Mouse (Mus musculus) adrenal gland, adult 2 months (tissue): Measurements from ENCODE around the gene Tomm22. TPM values are rescaled to one million over a fixed set of nuclear protein-coding genes. Genes with fewer than 3 reads are reported as not detected.
"Not testable (repeated sequence)": the region's sequence is repeated elsewhere in the genome, so short reads cannot be mapped to it uniquely, and the experiment has no call there.

Experiments used
- DNase-seq: peaks from one replicate; pipeline ENCODE4 v3.0.0; 2021
- long read RNA-seq: library from polyadenylated mRNA; stranded (forward); transcript quantifications from one replicate; pipeline ENCODE4 v2.0.0, GENCODE M21; 2021
- polyA plus RNA-seq: library from polyadenylated mRNA; depleted of rRNA; stranded (reverse); fragments of >200 nt; gene quantifications from 2 replicates; pipeline ENCODE4 v1.2.3, GENCODE M21; 2012; rRNA removed
- total RNA-seq, 2 experiments: library from RNA; stranded (reverse); gene quantifications; 2 replicates each; pipeline ENCODE4 v1.2.3; 2021

Tomm22 gene
- 100 to 1,000 TPM in 1 of 2 experiments, 10 to 100 TPM in 1; 93.3 to 114 TPM for total RNA-seq
- 11.0 and 13.7 TPM in 2 replicates for polyA plus RNA-seq
- long read RNA-seq, transcript Tomm22-201 (4 exons, 1,569 nt) = major isoform, 75 of 80 reads
- long read RNA-seq, partial matches to known transcripts = 0 of 80 reads
- long read RNA-seq, other reads (novel, unspliced or antisense) = 2 of 80 reads

GRCm38 (mm10) chr15:79670249-79670971 is at the start of gene Tomm22:
TSS of gene Tomm22 (plus strand) at chr15:79670861.
- DNase-seq = peak; percentile 93

GRCm38 (mm10) chr15:79630471-79630870 is 40.2 kb upstream of the Tomm22 start:
- no peak for DNase-seq

- DNase-seq = no peak
Observed at GRCm38 (mm10) chr15:79641135-79641817, 29.4 kb upstream of the Tomm22 start.

- no peak for DNase-seq
Observed at GRCm38 (mm10) chr15:79645483-79645882, 25.2 kb upstream of the Tomm22 start.

- no peak for DNase-seq
Observed at GRCm38 (mm10) chr15:79648130-79648529, 22.5 kb upstream of the Tomm22 start.

GRCm38 (mm10) chr15:79650569-79650968 is 20.1 kb upstream of the Tomm22 start:
- DNase-seq = peak; percentile 38

- no peak for DNase-seq
Observed at GRCm38 (mm10) chr15:79651481-79651880, 19.2 kb upstream of the Tomm22 start.

- DNase-seq = no peak
Observed at GRCm38 (mm10) chr15:79656451-79656850, 14.2 kb upstream of the Tomm22 start.

GRCm38 (mm10) chr15:79657837-79658530 is 12.7 kb upstream of the Tomm22 start:
- DNase-seq = peak; percentile 82

GRCm38 (mm10) chr15:79658531-79659375 is 11.9 kb upstream of the Tomm22 start, which contains the start of the genes Fam227a and Cby1:
TSS of gene Fam227a (minus strand) at chr15:79658956.
TSS of gene Cby1 (plus strand) at chr15:79659199.
- DNase-seq = peak; percentile 97

- no peak for DNase-seq
Observed at GRCm38 (mm10) chr15:79661852-79662251, 8.8 kb upstream of the Tomm22 start.

- DNase-seq = no peak
Observed at GRCm38 (mm10) chr15:79664666-79665065, 6.0 kb upstream of the Tomm22 start.

- no peak for DNase-seq
Observed at GRCm38 (mm10) chr15:79669195-79669594, 1.5 kb upstream of the Tomm22 start.

GRCm38 (mm10) chr15:79670972-79671299 is 275 bp downstream of the Tomm22 start:
- DNase-seq = no peak

GRCm38 (mm10) chr15:79671828-79672348 is 1.2 kb downstream of the Tomm22 start:
- DNase-seq = not testable (repeated sequence)

- no peak for DNase-seq
Observed at GRCm38 (mm10) chr15:79677936-79678335, 7.3 kb downstream of the Tomm22 start.

- no peak for DNase-seq
Observed at GRCm38 (mm10) chr15:79681973-79682372, 11.3 kb downstream of the Tomm22 start.

GRCm38 (mm10) chr15:79683146-79683545 is 12.5 kb downstream of the Tomm22 start:
- DNase-seq = no peak

- DNase-seq = peak; percentile 66
Observed at GRCm38 (mm10) chr15:79683707-79684465, 13.2 kb downstream of the Tomm22 start.

- no peak for DNase-seq
Observed at GRCm38 (mm10) chr15:79684616-79685015, 14.0 kb downstream of the Tomm22 start.
